Mouse (Mus musculus) 416B (cell line): Measurements from ENCODE around the gene Pla1a.
"Not testable (repeated sequence)": the region's sequence is repeated elsewhere in the genome, so short reads cannot be mapped to it uniquely, and the experiment has no call there.

ENCODE experiments used
- DNase-seq: peaks from one replicate; pipeline ENCODE4 v3.0.0; 2011; ENCODE audit warnings: low read depth

Pla1a gene

GRCm38 (mm10) chr16:38458600-38459280 is 25.8 kb upstream of the Pla1a start:
- DNase-seq, result peak; percentile 34

- DNase-seq, result peak; percentile 72
Observed at GRCm38 (mm10) chr16:38456812-38457567, 24.0 kb upstream of the Pla1a start.

- no peak for DNase-seq
Observed at GRCm38 (mm10) chr16:38455511-38456418, 22.8 kb upstream of the Pla1a start, which contains the start of gene Cd80. TSS of gene Cd80 (plus strand) at chr16:38455561.

GRCm38 (mm10) chr16:38454533-38455254 is 21.7 kb upstream of the Pla1a start:
- no peak for DNase-seq

GRCm38 (mm10) chr16:38453952-38454351 is 21.0 kb upstream of the Pla1a start:
- DNase-seq, result no peak

- no peak for DNase-seq
Observed at GRCm38 (mm10) chr16:38453203-38453553, 20.2 kb upstream of the Pla1a start.

GRCm38 (mm10) chr16:38452442-38453202 is 19.7 kb upstream of the Pla1a start, which contains the start of gene Adprh:
TSS of gene Adprh (minus strand) at chr16:38452703.
- peak; percentile 88 for DNase-seq

- peak; percentile 17 for DNase-seq
Observed at GRCm38 (mm10) chr16:38451421-38452205, 18.7 kb upstream of the Pla1a start.

- DNase-seq, result no peak
Observed at GRCm38 (mm10) chr16:38450707-38451106, 17.8 kb upstream of the Pla1a start.

GRCm38 (mm10) chr16:38448458-38448857 is 15.5 kb upstream of the Pla1a start:
- no peak for DNase-seq

- DNase-seq, result no peak
Observed at GRCm38 (mm10) chr16:38447366-38447765, 14.4 kb upstream of the Pla1a start.

GRCm38 (mm10) chr16:38446141-38446540 is 13.2 kb upstream of the Pla1a start:
- DNase-seq, result not testable (repeated sequence)

GRCm38 (mm10) chr16:38445576-38445975 is 12.6 kb upstream of the Pla1a start:
- no peak for DNase-seq

GRCm38 (mm10) chr16:38445046-38445445 is 12.1 kb upstream of the Pla1a start:
- DNase-seq, result no peak

GRCm38 (mm10) chr16:38443721-38444464 is 10.9 kb upstream of the Pla1a start:
- peak; percentile 55 for DNase-seq

- no peak for DNase-seq
Observed at GRCm38 (mm10) chr16:38442216-38442615, 9.3 kb upstream of the Pla1a start.

- DNase-seq, result no peak
Observed at GRCm38 (mm10) chr16:38441611-38442010, 8.7 kb upstream of the Pla1a start.

- no peak for DNase-seq
Observed at GRCm38 (mm10) chr16:38440403-38440802, 7.5 kb upstream of the Pla1a start.

GRCm38 (mm10) chr16:38439190-38439589 is 6.2 kb upstream of the Pla1a start:
- no peak for DNase-seq
